Mouse (Mus musculus): Measurements from ENCODE around the gene Slc9a1. TPM values are rescaled to one million over a fixed set of nuclear protein-coding genes. Genes with fewer than 3 reads are reported as not detected.

Gene Slc9a1
- polyA plus RNA-seq, 1 experiment = 36.1 TPM

- no peak overlapping the region for H3K4me3 ChIP-seq (ENCODE audit: insufficient read depth, low read length)
- H3K27ac ChIP-seq (ENCODE audit: insufficient read depth, low read length) = no peak overlapping the region
- 0 out of 2 replicates have a peak, but pooled peaks cover 2% of the 10 kb centered on the region for H3K4me1 ChIP-seq (ENCODE audit: control insufficient read depth, insufficient read depth, low read length)
- no peak for TF ChIP-seq CTCF (IDR thresholded peaks at IDR 0.05; ENCODE audit: extremely low read depth, insufficient read depth, low read length)
- TF ChIP-seq POLR2A (IDR thresholded peaks at IDR 0.05; ENCODE audit: extremely low read depth, insufficient read depth, low read length) = no peak
Observed at GRCm38 (mm10) chr4:133443085-133443484, 73.6 kb downstream of the Slc9a1 start.

GRCm38 (mm10) chr4:133445727-133446126, 76.2 kb downstream of the Slc9a1 start:
- Histone ChIP-seq H3K4me3 (ENCODE audit: insufficient read depth, low read length) (no peak overlapping the region), H3K4me1 (ENCODE audit: control insufficient read depth, insufficient read depth, low read length) (no peaks in the 10 kb centered on the region), H3K27ac (ENCODE audit: insufficient read depth, low read length) (no peak overlapping the region)
- TF ChIP-seq POLR2A (IDR thresholded peaks at IDR 0.05; ENCODE audit: extremely low read depth, insufficient read depth, low read length) = no peak
- no peak for TF ChIP-seq CTCF (IDR thresholded peaks at IDR 0.05; ENCODE audit: extremely low read depth, insufficient read depth, low read length)

- H3K27ac ChIP-seq (ENCODE audit: insufficient read depth, low read length) = no peak overlapping the region
- no peak overlapping the region for H3K4me3 ChIP-seq (ENCODE audit: insufficient read depth, low read length)
- no peaks in the 10 kb centered on the region for H3K4me1 ChIP-seq (ENCODE audit: control insufficient read depth, insufficient read depth, low read length)
- no peak for TF ChIP-seq CTCF (IDR thresholded peaks at IDR 0.05; ENCODE audit: extremely low read depth, insufficient read depth, low read length)
- no peak for TF ChIP-seq POLR2A (IDR thresholded peaks at IDR 0.05; ENCODE audit: extremely low read depth, insufficient read depth, low read length)
Observed at GRCm38 (mm10) chr4:133447366-133447765, 77.9 kb downstream of the Slc9a1 start.

GRCm38 (mm10) chr4:133447967-133448366, 78.5 kb downstream of the Slc9a1 start:
- TF ChIP-seq POLR2A (IDR thresholded peaks at IDR 0.05; ENCODE audit: extremely low read depth, insufficient read depth, low read length) (no peak), CTCF (IDR thresholded peaks at IDR 0.05; ENCODE audit: extremely low read depth, insufficient read depth, low read length) (no peak)
- no peak overlapping the region for H3K4me3 ChIP-seq (ENCODE audit: insufficient read depth, low read length)
- no peaks in the 10 kb centered on the region for H3K4me1 ChIP-seq (ENCODE audit: control insufficient read depth, insufficient read depth, low read length)
- H3K27ac ChIP-seq (ENCODE audit: insufficient read depth, low read length) = no peak overlapping the region

GRCm38 (mm10) chr4:133448708-133449388, 79.3 kb downstream of the Slc9a1 start:
- no peak overlapping the region for H3K27ac ChIP-seq (ENCODE audit: insufficient read depth, low read length)
- no peaks in the 10 kb centered on the region for H3K4me1 ChIP-seq (ENCODE audit: control insufficient read depth, insufficient read depth, low read length)
- H3K4me3 ChIP-seq (ENCODE audit: insufficient read depth, low read length) = no peak overlapping the region
- TF ChIP-seq CTCF (IDR thresholded peaks at IDR 0.05; ENCODE audit: extremely low read depth, insufficient read depth, low read length) (no peak), POLR2A (IDR thresholded peaks at IDR 0.05; ENCODE audit: extremely low read depth, insufficient read depth, low read length) (no peak)

- TF ChIP-seq CTCF (IDR thresholded peaks at IDR 0.05; ENCODE audit: extremely low read depth, insufficient read depth, low read length) (peak; percentile 82), POLR2A (IDR thresholded peaks at IDR 0.05; ENCODE audit: extremely low read depth, insufficient read depth, low read length) (no peak)
- H3K4me3 ChIP-seq (ENCODE audit: insufficient read depth, low read length) = no peak overlapping the region
- no peak overlapping the region for H3K27ac ChIP-seq (ENCODE audit: insufficient read depth, low read length)
- no peaks in the 10 kb centered on the region for H3K4me1 ChIP-seq (ENCODE audit: control insufficient read depth, insufficient read depth, low read length)
Observed at GRCm38 (mm10) chr4:133449726-133450125, 80.2 kb downstream of the Slc9a1 start.

GRCm38 (mm10) chr4:133451536-133451935, 82.0 kb downstream of the Slc9a1 start:
- peak; percentile 98 for TF ChIP-seq CTCF (IDR thresholded peaks at IDR 0.05; ENCODE audit: extremely low read depth, insufficient read depth, low read length)
- no peak for TF ChIP-seq POLR2A (IDR thresholded peaks at IDR 0.05; ENCODE audit: extremely low read depth, insufficient read depth, low read length)
- H3K27ac ChIP-seq (ENCODE audit: insufficient read depth, low read length) = no peak overlapping the region

GRCm38 (mm10) chr4:133452433-133452832, 82.9 kb downstream of the Slc9a1 start:
- Histone ChIP-seq H3K4me1 (ENCODE audit: control insufficient read depth, insufficient read depth, low read length) (no peaks in the 10 kb centered on the region), H3K4me3 (ENCODE audit: insufficient read depth, low read length) (no peak overlapping the region), H3K27ac (ENCODE audit: insufficient read depth, low read length) (no peak overlapping the region)
- TF ChIP-seq POLR2A (IDR thresholded peaks at IDR 0.05; ENCODE audit: extremely low read depth, insufficient read depth, low read length) = no peak
- no peak for TF ChIP-seq CTCF (IDR thresholded peaks at IDR 0.05; ENCODE audit: extremely low read depth, insufficient read depth, low read length)

More at GRCm38 (mm10) chr4:133451536-133451935, 82.0 kb downstream of the Slc9a1 start:
- Histone ChIP-seq H3K4me1 (ENCODE audit: control insufficient read depth, insufficient read depth, low read length) (no peaks in the 10 kb centered on the region), H3K4me3 (ENCODE audit: insufficient read depth, low read length) (no peak overlapping the region)

GRCm38 (mm10) chr4:133458044-133458443, 88.5 kb downstream of the Slc9a1 start:
- TF ChIP-seq CTCF (IDR thresholded peaks at IDR 0.05; ENCODE audit: extremely low read depth, insufficient read depth, low read length) (no peak), POLR2A (IDR thresholded peaks at IDR 0.05; ENCODE audit: extremely low read depth, insufficient read depth, low read length) (no peak)
- Histone ChIP-seq H3K4me3 (ENCODE audit: insufficient read depth, low read length) (no peak overlapping the region), H3K27ac (ENCODE audit: insufficient read depth, low read length) (no peak overlapping the region), H3K4me1 (ENCODE audit: control insufficient read depth, insufficient read depth, low read length) (no peaks in the 10 kb centered on the region)

GRCm38 (mm10) chr4:133460006-133460405, 90.5 kb downstream of the Slc9a1 start:
- H3K4me1 ChIP-seq (ENCODE audit: control insufficient read depth, insufficient read depth, low read length) = no peaks in the 10 kb centered on the region
- H3K4me3 ChIP-seq (ENCODE audit: insufficient read depth, low read length) = no peak overlapping the region
- TF ChIP-seq CTCF (IDR thresholded peaks at IDR 0.05; ENCODE audit: extremely low read depth, insufficient read depth, low read length) (no peak), POLR2A (IDR thresholded peaks at IDR 0.05; ENCODE audit: extremely low read depth, insufficient read depth, low read length) (no peak)
- no peak overlapping the region for H3K27ac ChIP-seq (ENCODE audit: insufficient read depth, low read length)

All from cortical plate, adult 2 months (tissue).